Mouse (Mus musculus) right cerebral cortex, adult 18-20 months (tissue): Measurements from ENCODE around the gene Slc5a2.

ENCODE experiments used
- DNase-seq: peaks from one replicate; pipeline ENCODE4 v3.0.0; 2022; ENCODE audit warnings: mixed read lengths

Slc5a2 gene

DNA sequence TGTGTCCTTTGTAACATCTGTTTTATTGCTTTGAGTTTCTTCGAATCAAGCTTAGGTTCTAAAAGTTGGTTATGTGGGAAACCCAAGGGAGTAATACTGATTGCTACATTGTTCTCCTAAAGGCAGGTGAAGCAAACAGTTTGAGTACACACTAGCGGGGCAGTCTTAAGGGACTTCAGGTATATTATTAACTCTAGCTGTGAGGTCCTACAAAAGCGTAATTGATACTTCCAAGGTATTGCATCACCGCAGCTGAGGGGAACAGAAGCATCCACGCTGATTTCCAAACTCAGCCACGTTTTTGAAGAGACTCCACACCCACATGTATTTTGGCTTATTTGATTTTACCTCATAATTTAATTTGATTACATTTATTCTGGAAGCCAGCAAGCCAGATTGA lies 38.7 kb downstream of the Slc5a2 start:
- no peak for DNase-seq

GRCm38 (mm10) chr7:128304907-128305306 lies 39.5 kb downstream of the Slc5a2 start:
- peak; percentile 35 for DNase-seq

- DNase-seq = no peak
Observed at GRCm38 (mm10) chr7:128307851-128308250, 42.4 kb downstream of the Slc5a2 start.

DNA sequence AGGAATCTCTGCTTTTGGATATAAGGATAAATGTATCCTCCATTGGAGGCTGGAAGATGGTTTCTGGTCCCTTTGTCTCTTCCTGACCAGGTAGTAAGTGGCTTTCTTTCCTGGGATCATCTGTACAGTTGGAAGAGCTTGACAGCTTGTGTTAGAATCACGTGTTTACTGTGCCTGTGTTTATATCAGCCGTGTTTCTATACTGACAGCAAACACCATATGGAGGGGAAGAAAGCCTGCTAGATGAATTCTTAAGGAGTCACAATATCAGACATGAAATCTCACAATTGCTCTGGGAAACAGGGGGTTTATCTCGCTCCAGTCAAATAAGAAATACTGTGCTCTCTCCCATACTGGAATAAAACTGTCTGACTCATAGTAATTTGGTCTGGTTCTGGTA lies 43.8 kb downstream of the Slc5a2 start:
- no peak for DNase-seq

DNA sequence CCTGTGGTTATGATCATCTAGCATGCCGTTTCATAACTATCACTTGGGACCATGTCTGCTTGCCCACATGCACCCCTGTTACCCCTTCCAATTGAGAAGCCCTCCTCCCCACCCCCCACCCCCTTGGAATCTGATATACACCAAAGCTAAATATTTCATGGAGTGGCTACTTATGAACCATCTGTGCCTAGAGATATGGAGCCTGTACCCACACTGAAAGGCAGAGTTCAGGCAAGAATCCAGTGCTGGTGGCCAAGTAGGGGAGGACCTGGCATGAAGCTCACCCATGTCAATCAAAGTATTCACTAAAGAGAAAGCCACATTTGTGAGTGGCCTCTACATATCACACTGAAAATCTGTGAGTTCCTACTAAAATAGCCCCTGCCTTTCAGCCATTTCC lies 44.3 kb downstream of the Slc5a2 start:
- no peak for DNase-seq

GRCm38 (mm10) chr7:128310229-128310688 lies 44.8 kb downstream of the Slc5a2 start:
- DNase-seq = no peak

GRCm38 (mm10) chr7:128311263-128311662 lies 45.8 kb downstream of the Slc5a2 start:
- DNase-seq = no peak

GRCm38 (mm10) chr7:128311811-128312210 lies 46.4 kb downstream of the Slc5a2 start:
- no peak for DNase-seq

GRCm38 (mm10) chr7:128312375-128313059 lies 47.1 kb downstream of the Slc5a2 start:
- no peak for DNase-seq

- no peak for DNase-seq
Observed at GRCm38 (mm10) chr7:128313601-128314000, 48.1 kb downstream of the Slc5a2 start.

DNA sequence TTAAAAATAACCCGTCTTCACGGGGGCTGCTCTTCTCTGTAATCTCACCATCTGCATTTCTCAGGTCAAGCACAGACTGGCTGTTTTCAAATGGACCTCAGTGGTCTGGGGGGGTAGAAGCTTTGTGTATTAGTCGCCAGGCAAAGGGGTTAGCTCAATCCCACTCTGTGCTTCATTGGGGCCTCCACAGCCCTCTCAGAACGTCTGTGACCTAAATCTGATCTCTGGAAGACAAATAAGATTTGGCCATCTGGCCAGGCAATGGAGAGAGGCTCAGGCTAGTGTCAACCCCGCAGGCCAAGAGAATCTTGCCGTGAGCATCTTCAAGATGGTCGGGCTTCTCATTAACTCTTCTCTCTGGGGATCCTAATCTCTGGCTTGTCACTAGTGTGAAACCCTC lies 49.0 kb downstream of the Slc5a2 start:
- no peak for DNase-seq

- DNase-seq = no peak
Observed at GRCm38 (mm10) chr7:128317011-128317410, 51.6 kb downstream of the Slc5a2 start.

DNA sequence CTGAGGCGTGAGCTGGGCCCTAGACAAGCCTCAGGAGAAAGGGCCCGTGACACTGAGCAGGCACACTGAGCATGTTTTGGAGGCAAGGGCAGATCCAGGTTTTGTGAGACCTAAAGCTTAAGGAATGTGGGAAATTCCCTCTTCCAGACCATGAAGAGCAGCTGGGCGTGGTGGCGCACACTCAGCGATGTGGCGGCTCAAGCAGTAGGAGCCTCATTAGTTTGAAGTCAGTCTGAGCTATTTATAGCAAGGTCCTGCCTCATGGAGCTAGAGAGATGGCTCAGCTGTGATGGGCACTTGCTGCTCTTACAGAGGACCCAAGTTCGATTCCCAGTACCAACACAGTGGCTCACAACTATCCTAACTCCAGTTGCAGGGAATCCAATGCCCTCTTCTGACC lies 53.7 kb downstream of the Slc5a2 start:
- DNase-seq = no peak

- DNase-seq = no peak
Observed at GRCm38 (mm10) chr7:128320219-128320816, 54.9 kb downstream of the Slc5a2 start.

DNA sequence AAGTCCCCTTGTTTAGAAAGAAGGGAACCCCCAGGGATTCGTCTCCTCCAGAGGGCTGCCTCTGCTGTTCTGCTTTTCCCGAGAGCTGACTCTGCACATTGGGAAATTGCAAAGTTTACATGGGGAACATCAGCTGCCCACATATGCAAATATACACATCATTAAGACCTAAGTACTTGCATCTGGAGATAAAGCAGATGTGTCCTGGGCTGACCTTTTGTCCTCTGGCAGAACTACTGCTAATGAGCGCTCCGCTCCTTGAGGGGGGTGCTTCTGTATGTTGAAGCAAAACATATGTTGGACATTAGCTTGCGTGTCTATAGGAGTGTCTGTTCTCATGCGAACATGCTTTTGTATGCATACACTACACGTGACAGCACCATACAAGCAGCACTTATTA lies 55.8 kb downstream of the Slc5a2 start:
- DNase-seq = no peak
